Mouse (Mus musculus): Measurements from ENCODE around the gene Gsk3b.

DNA sequence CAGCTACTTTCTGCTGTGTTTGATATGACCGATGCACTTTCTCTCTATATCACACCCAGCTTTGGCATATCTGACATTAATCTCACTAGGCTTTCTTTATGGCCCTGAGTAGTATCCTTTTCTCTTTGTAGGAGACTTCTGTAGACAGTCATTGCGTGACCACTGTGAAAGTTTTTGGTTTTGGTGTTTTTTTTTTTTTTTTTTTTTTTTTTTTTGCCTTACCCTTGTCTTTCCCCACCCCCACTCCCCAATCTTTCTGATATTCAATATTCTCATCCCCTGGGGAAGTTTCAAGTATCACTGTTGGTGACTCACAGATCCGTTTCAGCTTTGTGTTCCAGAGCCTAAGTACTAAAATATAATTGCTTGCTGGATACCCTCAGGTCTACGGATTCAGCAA lies 29.2 kb upstream of the Gsk3b start:
- TF ChIP-seq CTCF (IDR thresholded peaks at IDR 0.05), result no peak
- TF ChIP-seq EP300 (IDR thresholded peaks at IDR 0.05), result no peak

All from lung, postnatal 0 days (tissue).